Mouse (Mus musculus) lung, adult 2 months (tissue): ENCODE results near the gene Zfp69.

Experiments used
- CTCF ChIP-seq: fragments of 200-500 bp; IDR thresholded peaks from 2 replicates; pipeline ENCODE4 v1.5.1; 2011; ENCODE audit warnings: mild to moderate bottlenecking, low read length, control low read depth; ENCODE audit not compliant: insufficient read depth
- POLR2A ChIP-seq: fragments of 200-500 bp; IDR thresholded peaks from 2 replicates; pipeline ENCODE4 v1.6.1; 2011; ENCODE audit warnings: low read depth, mild to moderate bottlenecking, control low read depth, low read length, borderline replicate concordance; ENCODE audit errors: extremely low read depth

DNA sequence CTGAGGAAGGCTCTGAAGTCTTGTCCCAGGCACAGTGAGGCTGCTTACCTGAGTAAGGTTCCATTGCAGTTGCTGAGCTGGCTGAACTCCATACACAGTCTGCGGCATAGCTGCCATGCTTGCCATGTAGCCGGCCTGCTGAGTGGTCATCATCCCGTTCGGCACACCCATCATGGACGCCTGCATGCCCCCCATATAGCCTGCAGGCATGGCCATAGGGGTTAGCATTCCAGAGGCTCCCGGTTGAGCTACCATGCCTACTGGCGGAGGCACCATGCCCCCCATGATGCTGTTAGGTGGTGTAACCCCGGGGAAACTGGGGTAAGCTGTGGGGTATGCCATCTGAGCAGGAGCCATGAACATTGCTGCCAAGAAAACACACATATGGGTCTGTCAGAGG, 20.3 kb upstream of the Zfp69 start:
- TF ChIP-seq POLR2A, result no peak
- no peak for TF ChIP-seq CTCF
